Comparison of ENCODE assay signal across 16 mouse cellular contexts in the genomic region with DNA sequence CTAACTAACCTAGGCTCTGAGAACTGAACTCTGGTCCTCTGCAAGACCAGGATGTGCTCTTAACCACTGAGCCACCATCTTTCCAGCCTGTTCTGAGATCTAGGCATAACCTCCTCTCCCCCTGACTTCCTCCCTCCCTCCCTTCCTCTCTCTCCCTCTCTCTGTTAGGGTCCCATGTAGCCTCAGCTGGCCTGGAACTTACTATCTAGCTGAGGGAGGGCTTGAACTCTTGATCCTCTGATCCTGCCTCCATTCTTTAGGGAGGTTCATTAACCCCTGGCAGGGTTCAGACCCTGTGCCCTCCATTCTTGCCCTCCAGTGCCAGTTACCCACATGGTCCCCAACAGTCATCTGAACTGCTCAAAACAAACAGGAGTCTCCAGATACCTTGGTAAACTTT.
"Had no signal": no experiment of that assay in that cellular context is flagged by ENCODE, and none has a peak within 500 bp of the region (broad histone marks: within the 10 kb centered on the region; RNA-seq: fewer than 3 reads in every experiment).

No protein-coding gene starts in this region.

- H3K4me3 ChIP-seq: layer of hippocampus, adult 2 months; limb, embryonic 10.5 days; limb, embryonic 13.5 days; liver, embryonic 13.5 days; lung, embryonic 15.5 days; megakaryocyte, embryonic 14.5 days; midbrain, embryonic 10.5 days; midbrain, embryonic 13.5 days had no signal

- H3K4me2 ChIP-seq: limb, embryonic 13.5 days; liver, embryonic 13.5 days; lung, embryonic 15.5 days; midbrain, embryonic 13.5 days had no signal

- H3K36me3 ChIP-seq: lung, embryonic 15.5 days had no signal

- H3K27me3 ChIP-seq: limb, embryonic 13.5 days; liver, embryonic 13.5 days; lung, embryonic 15.5 days; megakaryocyte, embryonic 14.5 days; midbrain, embryonic 13.5 days had no signal

- DNase-seq: kidney, adult 2 months; kidney, postnatal 14 days; kidney, postnatal 4 days; layer of hippocampus, adult 9-11 months; liver, embryonic 13.5 days; lung, postnatal 10 days; lung, postnatal 36 days had no signal

- ATAC-seq: intestine, postnatal 0 days; midbrain, embryonic 13.5 days; midbrain, embryonic 16.5 days had no signal

- H3K9me3 ChIP-seq: limb, embryonic 10.5 days; limb, embryonic 13.5 days; liver, embryonic 13.5 days; lung, embryonic 15.5 days; midbrain, embryonic 10.5 days; midbrain, embryonic 13.5 days had no signal

- H3K9ac ChIP-seq: limb, embryonic 13.5 days; liver, embryonic 13.5 days; lung, embryonic 15.5 days; midbrain, embryonic 13.5 days had no signal

- H3K27ac ChIP-seq: layer of hippocampus, adult 2 months; limb, embryonic 13.5 days; liver, embryonic 13.5 days; lung, embryonic 15.5 days; midbrain, embryonic 13.5 days had no signal
